In the genomic region with DNA sequence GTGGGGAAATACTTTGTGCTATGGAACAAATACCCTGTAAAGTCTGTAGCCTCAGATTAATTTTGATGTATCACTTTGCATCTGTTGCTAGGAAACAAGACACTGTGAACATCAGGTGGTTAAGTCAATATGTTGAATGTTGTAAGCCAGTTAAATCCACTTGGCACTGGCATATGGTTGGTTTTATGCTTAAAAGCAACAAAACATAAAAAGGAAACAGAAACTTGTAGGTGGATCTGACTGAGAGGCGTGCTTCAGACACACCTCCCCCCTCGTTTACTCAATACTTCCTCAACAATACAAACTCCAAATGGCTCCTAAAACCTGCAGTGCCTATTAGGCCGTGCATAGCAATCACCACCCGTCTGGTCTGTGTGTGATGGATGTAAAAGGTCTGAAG, we compare ENCODE assay signal across 24 mouse cellular contexts.
DNase-seq lines count a peak whose midpoint lies in the region; ATAC-seq lines count a peak whose summit lies in the region.
"Had no signal": no experiment of that assay in that cellular context is flagged by ENCODE, and none has a peak within 500 bp of the region (broad histone marks: within the 10 kb centered on the region; RNA-seq: fewer than 3 reads in every experiment).

No protein-coding gene starts in this region.

- WGBS in embryonic facial prominence, embryonic 14.5 days: 71% methylated on average over 4 of the region's 4 CpGs
- 73% methylated on average over 4 of the region's 4 CpGs for WGBS in embryonic facial prominence, embryonic 10.5 days
- WGBS in neural tube, embryonic 14.5 days: 29% methylated on average over 4 of the region's 4 CpGs

- 0 out of 2 replicates have a peak, but pooled peaks have one; percentile 63 for ATAC-seq in embryonic facial prominence, embryonic 14.5 days (ENCODE audit: low read depth)
- peak; percentile 14; the same call in 1 of the 2 replicates for ATAC-seq in neural tube, embryonic 14.5 days (ENCODE audit: low read depth)
- ATAC-seq: hindbrain, embryonic 16.5 days; intestine, postnatal 0 days had no signal

- no peaks in the 10 kb centered on the region for H3K9me3 ChIP-seq in embryonic facial prominence, embryonic 14.5 days (ENCODE audit: control insufficient read depth, low read length)
- H3K9me3 ChIP-seq in embryonic facial prominence, embryonic 10.5 days: no peaks in the 10 kb centered on the region
- no peaks in the 10 kb centered on the region for H3K9me3 ChIP-seq in neural tube, embryonic 14.5 days (ENCODE audit: control insufficient read depth, low read length)
- H3K9me3 ChIP-seq: embryonic facial prominence, embryonic 13.5 days; kidney, embryonic 15.5 days; limb, embryonic 13.5 days; liver, embryonic 13.5 days had no signal

- no peaks in the 10 kb centered on the region for H3K4me1 ChIP-seq in embryonic facial prominence, embryonic 14.5 days (ENCODE audit: control insufficient read depth, insufficient read depth, low read length)
- no peaks in the 10 kb centered on the region for H3K4me1 ChIP-seq in embryonic facial prominence, embryonic 10.5 days
- H3K4me1 ChIP-seq in neural tube, embryonic 14.5 days (ENCODE audit: control insufficient read depth, insufficient read depth, low read length): no peaks in the 10 kb centered on the region
- H3K4me1 ChIP-seq: embryonic facial prominence, embryonic 13.5 days; kidney, embryonic 15.5 days; limb, embryonic 13.5 days; liver, embryonic 13.5 days had no signal

- no peak overlapping the region for H3K4me2 ChIP-seq in embryonic facial prominence, embryonic 14.5 days (ENCODE audit: low read depth, low read length)
- no peak overlapping the region for H3K4me2 ChIP-seq in neural tube, embryonic 14.5 days (ENCODE audit: low read depth, low read length)
- H3K4me2 ChIP-seq: embryonic facial prominence, embryonic 13.5 days; heart, embryonic 11.5 days; kidney, embryonic 15.5 days; limb, embryonic 13.5 days; liver, embryonic 13.5 days; lung, embryonic 14.5 days had no signal

- no peak overlapping the region for H3K4me3 ChIP-seq in embryonic facial prominence, embryonic 14.5 days (ENCODE audit: low read depth, low read length)
- no peak overlapping the region for H3K4me3 ChIP-seq in embryonic facial prominence, embryonic 10.5 days
- no peak overlapping the region for H3K4me3 ChIP-seq in neural tube, embryonic 14.5 days (ENCODE audit: low read depth, low read length)
- H3K4me3 ChIP-seq: embryonic facial prominence, embryonic 13.5 days; kidney, embryonic 15.5 days; limb, embryonic 13.5 days; liver, embryonic 13.5 days had no signal

- H3K27me3 ChIP-seq in embryonic facial prominence, embryonic 14.5 days (replicated peaks; ENCODE audit: control insufficient read depth, insufficient read depth, low read length): no peaks in the 10 kb centered on the region
- H3K27me3 ChIP-seq in embryonic facial prominence, embryonic 10.5 days (replicated peaks; ENCODE audit: low read depth, poor library complexity, severe bottlenecking): no peaks in the 10 kb centered on the region
- no peaks in the 10 kb centered on the region for H3K27me3 ChIP-seq in neural tube, embryonic 14.5 days (ENCODE audit: control insufficient read depth, insufficient read depth, low read length)
- H3K27me3 ChIP-seq: embryonic facial prominence, embryonic 13.5 days; kidney, embryonic 15.5 days; limb, embryonic 13.5 days; liver, embryonic 13.5 days had no signal

- peaks cover 36% of the 10 kb centered on the region for H3K36me3 ChIP-seq in embryonic facial prominence, embryonic 14.5 days (ENCODE audit: control insufficient read depth, insufficient read depth, low read length)
- peaks cover 64% of the 10 kb centered on the region for H3K36me3 ChIP-seq in embryonic facial prominence, embryonic 10.5 days (replicated peaks)
- H3K36me3 ChIP-seq in neural tube, embryonic 14.5 days (ENCODE audit: control insufficient read depth, insufficient read depth, low read length): no peaks in the 10 kb centered on the region

- no peak overlapping the region for H3K9ac ChIP-seq in embryonic facial prominence, embryonic 14.5 days (ENCODE audit: low read depth, low read length)
- no peak overlapping the region for H3K9ac ChIP-seq in neural tube, embryonic 14.5 days (replicated peaks; ENCODE audit: low read depth, low read length)
- H3K9ac ChIP-seq: embryonic facial prominence, embryonic 13.5 days; kidney, embryonic 15.5 days; limb, embryonic 13.5 days; liver, embryonic 13.5 days; lung, embryonic 14.5 days had no signal

- DNase-seq in embryonic facial prominence, embryonic 14.5 days (ENCODE audit: low spot score): peak; percentile 36
- DNase-seq in embryonic facial prominence, embryonic 10.5 days (ENCODE audit: low spot score): no peak
- peak; percentile 35 for DNase-seq in layer of hippocampus, adult 11-12 months (ENCODE audit: low spot score)
- no peak for DNase-seq in layer of hippocampus, postnatal 36 days
- no peak for DNase-seq in neural tube, embryonic 10.5 days (ENCODE audit: extremely low spot score, low spot score)
- DNase-seq in telencephalon, adult 2 months (ENCODE audit: low read depth, low spot score): peak; percentile 55
- DNase-seq in adrenal gland, postnatal 4 days (ENCODE audit: low spot score in 2 of 2): no peak
- DNase-seq: adrenal gland, postnatal 10 days; cerebellum, adult 11-12 months; cerebellum, postnatal 14 days; gastrocnemius, postnatal 14 days; heart, adult 11 months; kidney, postnatal 36 days; liver, embryonic 13.5 days; lung, embryonic 14.5 days; retina, postnatal 1 day; thymus, postnatal 36 days had no signal

- no peak overlapping the region for H3K27ac ChIP-seq in embryonic facial prominence, embryonic 14.5 days (replicated peaks; ENCODE audit: low read depth, low read length)
- H3K27ac ChIP-seq in embryonic facial prominence, embryonic 10.5 days (replicated peaks): no peak overlapping the region
- no peak overlapping the region for H3K27ac ChIP-seq in neural tube, embryonic 14.5 days (ENCODE audit: low read depth, low read length)
- H3K27ac ChIP-seq: embryonic facial prominence, embryonic 13.5 days; kidney, embryonic 15.5 days; limb, embryonic 13.5 days; liver, embryonic 13.5 days had no signal

Comparison
In these comparisons a context has a peak if more than half of its experiments do, and no peak if none do; other contexts are left out.
1. DNase-seq: peak in embryonic facial prominence, embryonic 14.5 days (single experiment), layer of hippocampus, adult 11-12 months (single experiment) and telencephalon, adult 2 months (single experiment); none in embryonic facial prominence, embryonic 10.5 days (single experiment), layer of hippocampus, postnatal 36 days (0 of 2), neural tube, embryonic 10.5 days (single experiment) and adrenal gland, postnatal 4 days (0 of 2).